Mouse (Mus musculus) ES-Bruce4 (cell line): ENCODE measurements around the gene Kcnj5.

Experiments
- CTCF ChIP-seq: IDR thresholded peaks from one replicate; pipeline ENCODE4 v1.8.1; 2011; ENCODE audit warnings: low read depth, low read length
- EP300 ChIP-seq: IDR thresholded peaks from 2 replicates; pipeline ENCODE4 v1.6.1; 2011; ENCODE audit warnings: low read depth, low read length; ENCODE audit not compliant: insufficient read depth

GRCm38 (mm10) chr9:32360770-32361169, 16.6 kb upstream of the Kcnj5 start:
- TF ChIP-seq EP300, result no peak
- TF ChIP-seq CTCF, result no peak
